Mouse (Mus musculus) layer of hippocampus, adult 18-20 months (tissue): ENCODE results near the gene Tial1. TPM values are rescaled to one million over a fixed set of nuclear protein-coding genes. Genes with fewer than 3 reads are reported as not detected.

Experiments used
- microRNA-seq, 2 experiments: library from miRNA; unstranded; fragments of <30 nt; microRNA quantifications; one replicate each; pipeline ENCODE4 v1.2.0; 2021
- total RNA-seq, 2 experiments: library from RNA; stranded (reverse); gene quantifications; 2 replicates each; pipeline ENCODE4 v1.2.3; 2021

Gene Tial1
- total RNA-seq, 2 experiments from 2014 or later: 98.2 to 110 TPM

Small RNAs within 50 kb of the gene (microRNA-seq; reads per million reads assigned to microRNA genes)
- 0 reads per million in 2 experiments for gene Gm24365

Other genes starting within 250 kb of the Tial1 start
- gene Armc5, start 224.4 kb downstream of the Tial1 start, total RNA-seq: 10 to 100 TPM; 11.5 to 12.6 TPM
- gene 9130023H24Rik, start 223.7 kb downstream of the Tial1 start, total RNA-seq: 1 to 10 TPM; 3.3 TPM
- gene Tgfb1i1, start 214.9 kb downstream of the Tial1 start, total RNA-seq: 10 to 100 TPM in 1 of 2 experiments, 1 to 10 TPM in 1; 9.2 to 12.0 TPM
- gene Slc5a2, start 196.1 kb downstream of the Tial1 start, total RNA-seq: not detected
- 10 to 100 TPM; 24.0 to 25.9 TPM for gene BC017158, start 163.5 kb downstream of the Tial1 start, total RNA-seq
- 10 to 100 TPM; 42.3 to 45.3 TPM for gene Rgs10, start 43.0 kb downstream of the Tial1 start, total RNA-seq
- 10 to 100 TPM; 16.0 to 16.3 TPM for gene Bag3, start 61.9 kb upstream of the Tial1 start, total RNA-seq
- 100 to 1,000 TPM; 107 to 113 TPM for gene Inpp5f, start 149.6 kb upstream of the Tial1 start, total RNA-seq